Mouse (Mus musculus): ENCODE measurements around the gene Parp8. TPM values are rescaled to one million over a fixed set of nuclear protein-coding genes. Genes with fewer than 3 reads are reported as not detected.

Gene Parp8
- total and polyA plus RNA-seq, 2 experiments from 2014 or later: 7.9 to 11.0 TPM

GRCm38 (mm10) chr13:116988208-116988607 lies 37.1 kb downstream of the Parp8 start:
- Histone ChIP-seq H3K27me3 (ENCODE audit: control insufficient read depth, insufficient read depth, low read length) (no peaks in the 10 kb centered on the region), H3K4me2 (ENCODE audit: low read depth, low read length) (no peak overlapping the region), H3K27ac (ENCODE audit: low read depth) (no peak overlapping the region), H3K4me3 (ENCODE audit: low read depth, low read length) (no peak overlapping the region), H3K36me3 (replicated peaks; ENCODE audit: control insufficient read depth, insufficient read depth, low read length) (no peaks in the 10 kb centered on the region), H3K4me1 (ENCODE audit: control insufficient read depth, insufficient read depth) (no peaks in the 10 kb centered on the region), H3K9ac (replicated peaks; ENCODE audit: low read depth, low read length) (no peak overlapping the region), H3K9me3 (replicated peaks; ENCODE audit: control insufficient read depth, low read length) (no peaks in the 10 kb centered on the region)
- DNase-seq (ENCODE audit: low spot score) (no peak), ATAC-seq (ENCODE audit: insufficient read depth, low read depth) (no peak)
- no peak for TF ChIP-seq CTCF (IDR thresholded peaks at IDR 0.05; ENCODE audit: low read depth)
- no peak for TF ChIP-seq EP300 (IDR thresholded peaks at IDR 0.05; ENCODE audit: low read depth)
- 54% methylated on average over 7 of the region's 7 CpGs for WGBS

DNA sequence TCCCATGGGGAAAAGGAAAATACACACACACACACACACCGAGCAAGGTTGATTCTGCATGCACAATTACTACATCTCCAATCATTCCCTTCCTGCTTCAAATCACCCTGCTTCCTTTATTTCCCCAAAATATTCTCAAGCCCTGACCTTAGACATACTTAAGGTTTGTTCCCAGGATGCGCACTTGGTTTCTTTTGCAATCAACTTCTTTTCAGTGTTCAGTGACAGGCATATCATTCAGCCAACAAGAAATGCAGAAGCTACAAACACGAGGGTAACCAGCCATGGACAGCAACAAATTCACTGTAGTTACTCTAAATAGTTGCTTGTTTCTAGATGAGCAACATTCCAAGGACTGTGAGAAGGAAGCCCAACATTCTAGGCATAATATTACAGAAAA lies 38.1 kb downstream of the Parp8 start:
- Histone ChIP-seq H3K4me3 (ENCODE audit: low read depth, low read length) (no peak overlapping the region), H3K9ac (replicated peaks; ENCODE audit: low read depth, low read length) (no peak overlapping the region), H3K27me3 (ENCODE audit: control insufficient read depth, insufficient read depth, low read length) (no peaks in the 10 kb centered on the region), H3K4me1 (ENCODE audit: control insufficient read depth, insufficient read depth) (no peaks in the 10 kb centered on the region), H3K27ac (ENCODE audit: low read depth) (no peak overlapping the region), H3K9me3 (replicated peaks; ENCODE audit: control insufficient read depth, low read length) (no peaks in the 10 kb centered on the region), H3K4me2 (ENCODE audit: low read depth, low read length) (no peak overlapping the region), H3K36me3 (replicated peaks; ENCODE audit: control insufficient read depth, insufficient read depth, low read length) (no peaks in the 10 kb centered on the region)
- TF ChIP-seq CTCF (IDR thresholded peaks at IDR 0.05; ENCODE audit: low read depth) (no peak), EP300 (IDR thresholded peaks at IDR 0.05; ENCODE audit: low read depth) (no peak)
- WGBS: 65% methylated on average over 3 of the region's 3 CpGs
- no peak for ATAC-seq (ENCODE audit: insufficient read depth, low read depth)
- DNase-seq (ENCODE audit: low spot score): no peak

GRCm38 (mm10) chr13:116986658-116987057 lies 38.7 kb downstream of the Parp8 start:
- H3K27me3 ChIP-seq (ENCODE audit: control insufficient read depth, insufficient read depth, low read length): no peaks in the 10 kb centered on the region
- H3K4me1 ChIP-seq (ENCODE audit: control insufficient read depth, insufficient read depth): no peaks in the 10 kb centered on the region
- no peak for ATAC-seq (ENCODE audit: insufficient read depth, low read depth)
- no peak overlapping the region for H3K27ac ChIP-seq (ENCODE audit: low read depth)
- no peak overlapping the region for H3K4me3 ChIP-seq (ENCODE audit: low read depth, low read length)
- H3K36me3 ChIP-seq (replicated peaks; ENCODE audit: control insufficient read depth, insufficient read depth, low read length): no peaks in the 10 kb centered on the region
- H3K9me3 ChIP-seq (replicated peaks; ENCODE audit: control insufficient read depth, low read length): no peaks in the 10 kb centered on the region
- H3K9ac ChIP-seq (replicated peaks; ENCODE audit: low read depth, low read length): no peak overlapping the region
- DNase-seq (ENCODE audit: low spot score): no peak
- no peak for TF ChIP-seq EP300 (IDR thresholded peaks at IDR 0.05; ENCODE audit: low read depth)
- no peak for TF ChIP-seq CTCF (IDR thresholded peaks at IDR 0.05; ENCODE audit: low read depth)
- WGBS: 86% methylated on average over 7 of the region's 7 CpGs
- no peak overlapping the region for H3K4me2 ChIP-seq (ENCODE audit: low read depth, low read length)

- peaks cover 8% of the 10 kb centered on the region; the same call in 1 of the 2 replicates for H3K4me1 ChIP-seq (ENCODE audit: control insufficient read depth, insufficient read depth)
- no peaks in the 10 kb centered on the region for H3K27me3 ChIP-seq (ENCODE audit: control insufficient read depth, insufficient read depth, low read length)
- H3K4me2 ChIP-seq (ENCODE audit: low read depth, low read length): no peak overlapping the region
- no peak overlapping the region for H3K4me3 ChIP-seq (ENCODE audit: low read depth, low read length)
- no peak for DNase-seq (ENCODE audit: low spot score)
- WGBS: 76% methylated on average over 7 of the region's 7 CpGs
- no peak overlapping the region for H3K27ac ChIP-seq (ENCODE audit: low read depth)
- no peaks in the 10 kb centered on the region for H3K36me3 ChIP-seq (replicated peaks; ENCODE audit: control insufficient read depth, insufficient read depth, low read length)
- no peak overlapping the region for H3K9ac ChIP-seq (replicated peaks; ENCODE audit: low read depth, low read length)
- ATAC-seq (ENCODE audit: insufficient read depth, low read depth): no peak
- no peak for TF ChIP-seq EP300 (IDR thresholded peaks at IDR 0.05; ENCODE audit: low read depth)
- no peak for TF ChIP-seq CTCF (IDR thresholded peaks at IDR 0.05; ENCODE audit: low read depth)
- no peaks in the 10 kb centered on the region for H3K9me3 ChIP-seq (replicated peaks; ENCODE audit: control insufficient read depth, low read length)
These were observed 51.1 kb downstream of the Parp8 start for GRCm38 (mm10) chr13:116974081-116974860.

DNA sequence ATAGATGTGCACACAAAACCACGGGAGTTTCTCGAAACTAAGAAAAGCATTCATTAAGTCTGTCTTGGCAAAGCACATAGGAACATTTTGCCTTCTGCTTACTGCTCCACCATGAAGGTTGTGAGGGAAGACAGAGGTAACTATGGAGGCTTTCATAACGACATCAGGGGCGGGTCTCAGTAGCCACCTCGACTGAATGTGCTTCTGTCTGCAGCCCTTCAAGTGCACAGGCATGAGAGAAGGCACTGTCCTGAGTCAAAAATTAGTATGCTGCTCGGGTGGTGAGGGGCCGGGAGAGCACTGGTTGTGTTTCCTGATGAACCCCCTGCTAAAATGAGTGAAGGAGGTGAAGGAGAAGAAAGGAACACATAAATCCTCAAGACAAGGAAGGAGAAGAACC lies 51.8 kb downstream of the Parp8 start:
- ATAC-seq (ENCODE audit: insufficient read depth, low read depth) (no peak), DNase-seq (ENCODE audit: low spot score) (no peak)
- H3K9me3 ChIP-seq (replicated peaks; ENCODE audit: control insufficient read depth, low read length): no peaks in the 10 kb centered on the region
- H3K27ac ChIP-seq (ENCODE audit: low read depth): no peak overlapping the region
- no peaks in the 10 kb centered on the region for H3K27me3 ChIP-seq (ENCODE audit: control insufficient read depth, insufficient read depth, low read length)
- peaks cover 8% of the 10 kb centered on the region; the same call in 1 of the 2 replicates for H3K4me1 ChIP-seq (ENCODE audit: control insufficient read depth, insufficient read depth)
- H3K4me3 ChIP-seq (ENCODE audit: low read depth, low read length): no peak overlapping the region
- no peak overlapping the region for H3K9ac ChIP-seq (replicated peaks; ENCODE audit: low read depth, low read length)
- H3K4me2 ChIP-seq (ENCODE audit: low read depth, low read length): no peak overlapping the region
- TF ChIP-seq CTCF (IDR thresholded peaks at IDR 0.05; ENCODE audit: low read depth): no peak
- TF ChIP-seq EP300 (IDR thresholded peaks at IDR 0.05; ENCODE audit: low read depth): no peak
- WGBS: 76% methylated on average over 7 of the region's 7 CpGs
- no peaks in the 10 kb centered on the region for H3K36me3 ChIP-seq (replicated peaks; ENCODE audit: control insufficient read depth, insufficient read depth, low read length)
